Mouse (Mus musculus) liver, embryonic 11.5 days (tissue): ENCODE measurements at regions not wholly inside any gene's neighbourhood (a gene's known extent, or its start where the extent isn't known, plus 50 kb on each side); places are given as distances from the start of the nearest gene placed in this dataset.

ENCODE experiments used
- ATAC-seq: fragments of 200-750 bp; cut with Nextera tagmentation; replicated peaks from 2 replicates; pipeline ENCODE4 v1.8.0; 2017; ENCODE audit warnings: moderate number of reproducible peaks, mild to moderate bottlenecking, moderate TSS enrichment, moderate library complexity; ENCODE audit not compliant: low FRiP score
- DNase-seq: peaks from one replicate; pipeline ENCODE4 v3.0.0-alpha.2; 2017; ENCODE audit warnings: low spot score
- H3K27ac ChIP-seq: fragments of 300-500 bp; sonication (generic); 2 replicates; pipeline ENCODE4 v1.5.1; 2014; ENCODE audit warnings: mild to moderate bottlenecking, low read depth, low read length, control low read depth
- H3K27me3 ChIP-seq: fragments of 300-500 bp; sonication (generic); replicated peaks from 2 replicates; pipeline ENCODE4 v1.6.1; 2014; ENCODE audit warnings: low read length, mixed read lengths; ENCODE audit not compliant: control insufficient read depth, insufficient read depth
- H3K36me3 ChIP-seq: fragments of 300-500 bp; sonication (generic); 2 replicates; pipeline ENCODE4 v1.6.1; 2014; ENCODE audit warnings: mild to moderate bottlenecking, low read length, moderate library complexity, mixed read lengths; ENCODE audit not compliant: control insufficient read depth, insufficient read depth
- H3K4me1 ChIP-seq: fragments of 300-500 bp; sonication (generic); replicated peaks from 2 replicates; pipeline ENCODE4 v1.6.1; 2014; ENCODE audit warnings: low read length, mixed read lengths; ENCODE audit not compliant: control insufficient read depth, insufficient read depth
- H3K4me2 ChIP-seq: fragments of 300-500 bp; sonication (generic); 2 replicates; pipeline ENCODE4 v1.6.1; 2014; ENCODE audit warnings: mild to moderate bottlenecking, control low read depth, moderate library complexity
- H3K4me3 ChIP-seq: fragments of 300-500 bp; sonication (generic); 2 replicates; pipeline ENCODE4 v1.5.1; 2014; ENCODE audit warnings: low read depth, low read length, control low read depth
- H3K9ac ChIP-seq: fragments of 300-500 bp; sonication (generic); 2 replicates; pipeline ENCODE4 v1.6.1; 2014; ENCODE audit warnings: low read depth, low read length, control low read depth
- H3K9me3 ChIP-seq: fragments of 300-500 bp; sonication (generic); 2 replicates; pipeline ENCODE4 v1.6.1; 2016; ENCODE audit warnings: low read length, inconsistent platforms, mixed read lengths; ENCODE audit not compliant: control insufficient read depth
- WGBS: fragments of 180-500 bp; shearing (Covaris S2); extraction: QIAGEN DNeasy Blood & Tissue Kit; methylation state at CpG from one replicate; pipeline ENCODE4 v1.1.7; 2014; 5-methylcytosine and 5-hydroxymethylcytosine counted together

DNA sequence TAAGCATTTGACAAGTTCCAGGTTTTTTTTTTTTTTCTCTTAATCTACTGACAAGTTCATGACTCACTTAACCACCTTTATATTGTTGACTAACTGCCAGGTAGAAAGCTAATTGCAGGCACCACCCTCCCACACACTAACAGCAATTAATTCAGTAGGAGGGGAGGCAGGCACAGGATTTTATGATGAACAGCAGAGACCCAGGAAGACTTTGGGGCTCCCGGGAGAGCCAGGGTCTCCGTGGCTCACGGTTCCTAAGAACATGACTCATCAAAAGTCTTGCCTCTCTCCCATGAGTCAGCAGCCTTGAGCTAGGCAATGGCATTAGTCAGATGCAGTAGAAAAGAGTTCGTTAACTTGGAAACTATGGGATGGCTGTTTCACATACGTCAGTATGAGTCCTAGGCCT lies 77.7 kb downstream of the Phlda1 start:
- no peak overlapping the region for H3K9ac ChIP-seq
- no peak for ATAC-seq
- WGBS, result 68% methylated on average over 5 of the region's 5 CpGs
- peaks cover 52% of the 10 kb centered on the region for H3K4me1 ChIP-seq
- no peak overlapping the region for H3K4me3 ChIP-seq
- DNase-seq, result no peak
- no peaks in the 10 kb centered on the region for H3K27me3 ChIP-seq
- no peak overlapping the region for H3K4me2 ChIP-seq
- H3K27ac ChIP-seq, result no peak overlapping the region
- no peaks in the 10 kb centered on the region for H3K36me3 ChIP-seq
- no peaks in the 10 kb centered on the region for H3K9me3 ChIP-seq

GRCm38 (mm10) chr10:111587891-111588611 lies 82.0 kb downstream of the Phlda1 start:
- DNase-seq (no peak), ATAC-seq (peak; percentile 84)
- Histone ChIP-seq H3K9ac (no peak overlapping the region), H3K9me3 (no peaks in the 10 kb centered on the region), H3K4me3 (no peak overlapping the region), H3K27me3 (no peaks in the 10 kb centered on the region), H3K36me3 (no peaks in the 10 kb centered on the region), H3K4me1 (peaks cover 16% of the 10 kb centered on the region), H3K27ac (no peak overlapping the region), H3K4me2 (peak overlapping the region; percentile 3)
- WGBS, result 23% methylated on average over 4 of the region's 4 CpGs

GRCm38 (mm10) chr10:111589186-111589585 lies 83.1 kb downstream of the Phlda1 start:
- DNase-seq, result no peak
- no peak overlapping the region for H3K4me2 ChIP-seq
- no peak overlapping the region for H3K27ac ChIP-seq
- H3K4me3 ChIP-seq, result no peak overlapping the region
- H3K36me3 ChIP-seq, result no peaks in the 10 kb centered on the region
- peaks cover 8% of the 10 kb centered on the region for H3K4me1 ChIP-seq
- 70% methylated on average over 3 of the region's 3 CpGs for WGBS
- no peaks in the 10 kb centered on the region for H3K27me3 ChIP-seq
- H3K9me3 ChIP-seq, result no peaks in the 10 kb centered on the region
- ATAC-seq, result no peak
- H3K9ac ChIP-seq, result no peak overlapping the region

GRCm38 (mm10) chr10:111592416-111593149 lies 86.5 kb downstream of the Phlda1 start:
- Histone ChIP-seq H3K4me3 (no peak overlapping the region), H3K4me1 (peaks cover 26% of the 10 kb centered on the region), H3K4me2 (no peak overlapping the region), H3K27ac (no peak overlapping the region), H3K9ac (no peak overlapping the region), H3K9me3 (no peaks in the 10 kb centered on the region), H3K36me3 (no peaks in the 10 kb centered on the region), H3K27me3 (no peaks in the 10 kb centered on the region)
- ATAC-seq (no peak), DNase-seq (no peak)
- WGBS, result 81% methylated on average over 2 of the region's 2 CpGs

- Histone ChIP-seq H3K4me2 (no peak overlapping the region), H3K4me1 (peaks cover 21% of the 10 kb centered on the region), H3K9me3 (no peaks in the 10 kb centered on the region), H3K4me3 (no peak overlapping the region), H3K36me3 (no peaks in the 10 kb centered on the region), H3K27ac (no peak overlapping the region), H3K27me3 (no peaks in the 10 kb centered on the region), H3K9ac (no peak overlapping the region)
- DNase-seq (no peak), ATAC-seq (no peak)
- 86% methylated on average over 2 of the region's 2 CpGs for WGBS
Measured at GRCm38 (mm10) chr10:111593280-111593679, 87.2 kb downstream of the Phlda1 start.

DNA sequence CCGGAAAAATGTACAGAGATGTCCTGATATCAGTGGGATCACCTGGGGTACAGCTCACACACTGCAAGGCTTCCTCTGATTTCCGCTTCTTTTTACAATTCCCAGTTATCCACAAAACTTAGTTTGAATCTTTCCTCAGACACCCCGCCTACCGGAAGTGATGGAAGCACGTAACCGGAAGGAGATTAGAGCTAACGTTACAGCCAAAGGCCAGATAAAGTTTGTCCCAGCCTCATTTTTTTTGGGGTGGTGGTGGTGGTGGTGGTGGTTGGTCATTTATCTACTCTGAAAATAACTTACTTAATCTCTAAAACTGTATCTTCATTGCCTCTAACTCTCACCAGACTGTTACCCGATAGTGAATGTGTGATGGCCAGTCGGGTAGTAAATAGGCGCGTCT lies 88.1 kb downstream of the Phlda1 start:
- Histone ChIP-seq H3K9ac (peak overlapping the region; percentile 21; the same call in 1 of the 2 replicates), H3K4me1 (peaks cover 23% of the 10 kb centered on the region), H3K9me3 (no peaks in the 10 kb centered on the region), H3K36me3 (no peaks in the 10 kb centered on the region), H3K4me2 (peak overlapping the region; percentile 54), H3K27me3 (no peaks in the 10 kb centered on the region), H3K4me3 (peak overlapping the region; percentile 15), H3K27ac (no peak overlapping the region)
- no peak for DNase-seq
- 40% methylated on average over 11 of the region's 11 CpGs for WGBS
- no peak for ATAC-seq

DNA sequence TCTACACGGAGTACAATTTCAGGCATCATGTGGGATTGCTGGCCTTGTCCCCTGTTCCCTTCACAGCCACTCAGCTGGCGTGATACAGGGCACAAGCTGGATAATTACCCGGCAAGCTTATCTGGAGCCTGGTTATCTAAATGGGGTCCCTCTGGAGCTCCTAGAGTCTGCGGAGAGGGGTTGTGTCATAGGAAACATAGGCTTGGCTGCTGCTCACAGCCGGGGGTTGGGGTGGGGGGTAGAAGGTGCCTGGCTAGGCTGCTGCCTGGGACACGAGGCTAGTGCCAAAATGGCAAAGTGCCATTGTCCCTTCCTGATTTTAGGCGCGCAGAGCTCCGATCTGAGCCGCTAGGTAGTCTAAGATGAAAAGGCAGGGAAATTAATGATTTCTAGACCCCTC lies 88.6 kb downstream of the Phlda1 start:
- ATAC-seq, result peak; percentile 30
- peak overlapping the region; percentile 54 for H3K4me2 ChIP-seq
- DNase-seq, result peak; percentile 45
- 29% methylated on average over 10 of the region's 10 CpGs for WGBS
- H3K4me1 ChIP-seq, result peaks cover 27% of the 10 kb centered on the region
- peak overlapping the region; percentile 27; the same call in 1 of the 2 replicates for H3K9ac ChIP-seq
- H3K27ac ChIP-seq, result peak overlapping the region; percentile 23; the same call in 1 of the 2 replicates
- H3K27me3 ChIP-seq, result no peaks in the 10 kb centered on the region
- peak overlapping the region; percentile 15 for H3K4me3 ChIP-seq
- no peaks in the 10 kb centered on the region for H3K36me3 ChIP-seq
- no peaks in the 10 kb centered on the region for H3K9me3 ChIP-seq

DNA sequence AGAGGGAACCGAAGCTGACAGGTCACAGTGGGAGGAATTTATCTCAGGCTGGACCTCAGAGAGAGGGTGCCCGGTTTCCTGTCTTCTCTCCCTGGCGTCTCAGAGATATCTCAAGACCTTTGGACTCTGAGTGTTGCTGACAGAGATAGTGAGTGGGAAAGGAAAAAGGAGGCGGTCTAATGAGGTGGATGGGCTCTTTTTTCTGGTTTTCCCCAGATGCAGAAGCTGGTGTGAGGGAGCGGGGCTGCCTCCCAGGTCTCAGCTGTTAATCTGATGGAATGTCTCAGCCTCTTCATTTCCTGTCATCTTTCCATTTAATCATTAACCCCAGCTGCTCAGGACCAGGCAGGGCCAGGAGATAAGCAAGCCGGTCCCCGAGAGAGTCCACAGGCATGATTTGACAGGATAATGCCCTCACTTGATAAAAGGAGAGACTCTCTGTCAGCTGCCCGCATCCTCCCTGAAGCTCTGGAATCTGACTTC lies 89.5 kb downstream of the Phlda1 start:
- ATAC-seq (peak; percentile 90), DNase-seq (peak; percentile 64)
- H3K36me3 ChIP-seq, result no peaks in the 10 kb centered on the region
- H3K4me3 ChIP-seq, result peak overlapping the region; percentile 15
- WGBS, result 7% methylated on average over 8 of the region's 8 CpGs
- no peaks in the 10 kb centered on the region for H3K9me3 ChIP-seq
- H3K4me1 ChIP-seq, result peaks cover 32% of the 10 kb centered on the region
- peak overlapping the region; percentile 23 for H3K27ac ChIP-seq
- no peaks in the 10 kb centered on the region for H3K27me3 ChIP-seq
- no peak overlapping the region for H3K9ac ChIP-seq
- peak overlapping the region; percentile 54 for H3K4me2 ChIP-seq
